Mouse (Mus musculus): ENCODE data around the gene Top1. TPM values are rescaled to one million over a fixed set of nuclear protein-coding genes. Genes with fewer than 3 reads are reported as not detected.

The Top1 gene
- polyA plus RNA-seq, 1 experiment from 2014 or later = 123 TPM

GRCm38 (mm10) chr2:160768997-160769396, 123.3 kb downstream of the Top1 start:
- Histone ChIP-seq H3K4me1 (replicated peaks; ENCODE audit: control insufficient read depth, insufficient read depth, low read length) (no peaks in the 10 kb centered on the region), H3K4me2 (replicated peaks; ENCODE audit: low read depth, low read length) (no peak overlapping the region), H3K27ac (ENCODE audit: low read depth, low read length) (no peak overlapping the region), H3K9ac (ENCODE audit: low read depth, low read length) (no peak overlapping the region), H3K9me3 (ENCODE audit: control insufficient read depth, low read length) (no peaks in the 10 kb centered on the region), H3K4me3 (ENCODE audit: low read depth, low read length) (no peak overlapping the region), H3K27me3 (ENCODE audit: control insufficient read depth, insufficient read depth, low read length) (no peaks in the 10 kb centered on the region), H3K36me3 (ENCODE audit: control insufficient read depth, insufficient read depth, low read length) (no peaks in the 10 kb centered on the region)
- DNase-seq (ENCODE audit: low spot score) = no peak
- no peak for ATAC-seq (ENCODE audit: low FRiP score)
- 95% methylated on average over 2 of the region's 2 CpGs for WGBS

GRCm38 (mm10) chr2:160770409-160770808, 124.7 kb downstream of the Top1 start:
- H3K27me3 ChIP-seq (ENCODE audit: control insufficient read depth, insufficient read depth, low read length) = no peaks in the 10 kb centered on the region
- no peak overlapping the region for H3K27ac ChIP-seq (ENCODE audit: low read depth, low read length)
- H3K36me3 ChIP-seq (ENCODE audit: control insufficient read depth, insufficient read depth, low read length) = no peaks in the 10 kb centered on the region
- H3K4me2 ChIP-seq (replicated peaks; ENCODE audit: low read depth, low read length) = no peak overlapping the region
- no peak overlapping the region for H3K9ac ChIP-seq (ENCODE audit: low read depth, low read length)
- H3K9me3 ChIP-seq (ENCODE audit: control insufficient read depth, low read length) = no peaks in the 10 kb centered on the region
- DNase-seq (ENCODE audit: low spot score) (no peak), ATAC-seq (ENCODE audit: low FRiP score) (no peak)
- H3K4me3 ChIP-seq (ENCODE audit: low read depth, low read length) = no peak overlapping the region
- H3K4me1 ChIP-seq (replicated peaks; ENCODE audit: control insufficient read depth, insufficient read depth, low read length) = no peaks in the 10 kb centered on the region

GRCm38 (mm10) chr2:160770871-160771270, 125.2 kb downstream of the Top1 start:
- Histone ChIP-seq H3K36me3 (ENCODE audit: control insufficient read depth, insufficient read depth, low read length) (no peaks in the 10 kb centered on the region), H3K27me3 (ENCODE audit: control insufficient read depth, insufficient read depth, low read length) (no peaks in the 10 kb centered on the region), H3K9me3 (ENCODE audit: control insufficient read depth, low read length) (no peaks in the 10 kb centered on the region), H3K4me3 (ENCODE audit: low read depth, low read length) (no peak overlapping the region), H3K4me2 (replicated peaks; ENCODE audit: low read depth, low read length) (no peak overlapping the region), H3K27ac (ENCODE audit: low read depth, low read length) (no peak overlapping the region), H3K4me1 (replicated peaks; ENCODE audit: control insufficient read depth, insufficient read depth, low read length) (no peaks in the 10 kb centered on the region), H3K9ac (ENCODE audit: low read depth, low read length) (no peak overlapping the region)
- DNase-seq (ENCODE audit: low spot score) (no peak), ATAC-seq (ENCODE audit: low FRiP score) (no peak)
- WGBS = 86% methylated on average over 1 of the region's 1 CpGs

GRCm38 (mm10) chr2:160771325-160772276, 125.9 kb downstream of the Top1 start:
- WGBS = 85% methylated on average over 8 of the region's 8 CpGs
- Histone ChIP-seq H3K36me3 (ENCODE audit: control insufficient read depth, insufficient read depth, low read length) (no peaks in the 10 kb centered on the region), H3K4me2 (replicated peaks; ENCODE audit: low read depth, low read length) (no peak overlapping the region), H3K4me3 (ENCODE audit: low read depth, low read length) (no peak overlapping the region), H3K27me3 (ENCODE audit: control insufficient read depth, insufficient read depth, low read length) (no peaks in the 10 kb centered on the region), H3K9me3 (ENCODE audit: control insufficient read depth, low read length) (no peaks in the 10 kb centered on the region), H3K27ac (ENCODE audit: low read depth, low read length) (no peak overlapping the region), H3K4me1 (replicated peaks; ENCODE audit: control insufficient read depth, insufficient read depth, low read length) (no peaks in the 10 kb centered on the region), H3K9ac (ENCODE audit: low read depth, low read length) (no peak overlapping the region)
- DNase-seq (ENCODE audit: low spot score) (no peak), ATAC-seq (ENCODE audit: low FRiP score) (no peak)

Other genes starting within 250 kb of the Top1 start
- gene Plcg1, start 85.4 kb downstream of the Top1 start, polyA plus RNA-seq (2014; fragmentation: Nextera tagmentation; extraction: Ambion mirVana) = 67.8 and 73.3 TPM in 2 replicates
- gene Zhx3, start 227.1 kb downstream of the Top1 start, polyA plus RNA-seq (2014; fragmentation: Nextera tagmentation; extraction: Ambion mirVana) = 9.1 and 11.0 TPM in 2 replicates
- 0.22 and 0.24 TPM in 2 replicates for gene Lpin3, start 234.8 kb downstream of the Top1 start, polyA plus RNA-seq (2014; fragmentation: Nextera tagmentation; extraction: Ambion mirVana)

Data from hindbrain, embryonic 11.5 days (tissue).